Mouse (Mus musculus) hematopoietic stem cell, adult 5-6 weeks (primary cell): ENCODE measurements around the gene Ccdc85c. TPM values are rescaled to one million over a fixed set of nuclear protein-coding genes. Genes with fewer than 3 reads are reported as not detected.
A peak's percentile ranks its signal among the peaks of the same experiment; 100 is the strongest.

Source experiments
- ATAC-seq, 2 experiments: fragments of 125-278 bp in 1 of 2; replicated peaks in 1 of 2; 2 replicates each; pipeline ENCODE4 v1.8.0; 2016 to 2017; ENCODE audit warnings: inconsistent platforms in 2 of 2, mild to moderate bottlenecking in 2 of 2, moderate number of reproducible peaks in 2 of 2, low read depth in 1 of 2, moderate TSS enrichment in 1 of 2; ENCODE audit not compliant: low FRiP score in 2 of 2, poor library complexity in 2 of 2, severe bottlenecking in 2 of 2, insufficient read depth in 1 of 2, low TSS enrichment in 1 of 2
- total RNA-seq: library from RNA; stranded (forward); fragments of 172-1452, 232-1000 nt; gene quantifications from 2 replicates; pipeline ENCODE4 v1.2.3, GENCODE M21; 2017

Ccdc85c gene
- total RNA-seq, 1 experiment from 2014 or later = 1.4 TPM

DNA sequence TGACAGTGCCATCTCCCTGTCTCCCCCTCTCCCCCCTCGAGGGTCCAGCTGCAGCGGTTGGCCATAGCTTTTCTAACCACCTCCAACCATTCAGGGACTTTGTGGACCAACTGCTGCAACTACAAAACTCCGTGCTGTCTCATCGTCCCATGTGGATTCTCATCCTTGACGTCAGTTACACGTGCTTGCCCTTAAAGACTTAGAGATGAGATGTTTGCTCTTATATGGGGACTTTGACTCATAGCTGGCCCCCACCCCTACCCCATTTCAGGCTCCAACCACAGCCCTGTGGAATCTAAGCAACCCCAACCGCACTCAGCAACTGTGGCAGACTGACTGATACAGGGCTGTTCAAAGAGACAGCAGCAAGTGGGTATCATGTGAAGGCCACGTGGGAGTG lies 29.9 kb upstream of the Ccdc85c start:
- no peak for ATAC-seq

DNA sequence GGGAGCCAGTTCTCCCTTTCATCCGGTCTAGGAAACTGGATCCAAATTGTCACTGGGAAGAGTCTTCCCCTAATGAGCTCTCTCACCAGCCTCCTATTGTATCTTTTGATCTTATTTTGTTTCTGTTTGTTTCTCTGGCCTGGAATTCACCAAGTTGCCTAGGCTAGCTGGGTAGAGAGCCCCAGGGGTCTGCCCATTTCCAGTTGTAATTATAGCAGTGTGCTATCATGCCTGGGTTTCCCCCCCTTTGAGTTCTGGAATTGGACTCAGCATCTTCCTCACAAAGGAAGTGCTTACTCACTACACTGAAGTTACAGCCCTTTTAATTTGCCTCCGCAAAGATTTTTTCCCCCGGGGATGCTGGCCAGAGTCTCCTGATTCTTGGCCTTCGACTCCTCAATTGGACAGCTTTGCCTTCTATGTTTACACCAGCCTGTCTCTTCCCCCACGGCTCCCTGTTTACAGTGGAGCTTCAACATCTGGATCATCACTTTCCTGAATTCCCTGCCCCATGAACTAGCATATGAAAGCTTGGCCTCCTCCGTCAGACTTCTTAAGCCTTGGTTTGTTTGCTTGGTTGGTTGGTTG lies 28.6 kb upstream of the Ccdc85c start:
- no peak for ATAC-seq

DNA sequence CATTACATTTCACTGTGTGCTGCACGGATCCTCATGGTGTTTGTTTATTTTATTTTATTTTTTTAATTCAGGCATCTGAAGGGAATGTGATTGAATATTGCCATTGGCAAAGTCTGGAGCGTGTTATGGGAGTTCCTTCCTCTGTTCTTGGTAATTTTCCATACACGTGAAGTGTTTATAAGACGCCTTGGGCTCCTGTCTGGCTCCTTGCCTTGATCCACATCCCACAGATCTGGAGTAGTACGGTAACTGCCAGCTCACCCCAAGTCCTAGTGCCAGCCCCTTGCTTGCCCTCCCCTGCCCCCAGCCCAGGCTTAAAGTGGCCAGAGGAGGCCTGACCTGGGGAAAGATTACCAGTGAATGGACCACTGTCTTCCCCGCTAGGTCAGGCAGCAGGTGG lies 25.8 kb upstream of the Ccdc85c start:
- no peak for ATAC-seq

DNA sequence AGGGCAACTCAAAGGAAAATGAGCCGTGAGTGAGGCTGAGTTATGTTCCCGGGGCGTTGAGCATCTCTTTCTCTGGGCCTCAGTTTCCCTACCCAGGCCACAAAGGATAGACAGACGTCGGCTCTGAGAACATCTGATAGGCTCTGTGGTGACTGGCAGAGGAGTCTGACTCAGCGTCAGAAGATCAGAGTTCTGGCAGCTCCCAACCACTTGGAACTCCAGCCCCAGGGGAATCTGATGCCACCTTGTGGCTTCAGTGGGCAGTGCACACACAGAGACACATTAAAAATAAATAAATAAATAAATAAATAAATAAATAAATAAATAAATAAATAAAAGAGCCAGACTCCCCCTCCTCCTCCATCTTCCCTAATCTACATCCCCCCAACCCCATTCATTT lies 21.8 kb upstream of the Ccdc85c start:
- no peak; a peak in 1 of 4 replicates for ATAC-seq

DNA sequence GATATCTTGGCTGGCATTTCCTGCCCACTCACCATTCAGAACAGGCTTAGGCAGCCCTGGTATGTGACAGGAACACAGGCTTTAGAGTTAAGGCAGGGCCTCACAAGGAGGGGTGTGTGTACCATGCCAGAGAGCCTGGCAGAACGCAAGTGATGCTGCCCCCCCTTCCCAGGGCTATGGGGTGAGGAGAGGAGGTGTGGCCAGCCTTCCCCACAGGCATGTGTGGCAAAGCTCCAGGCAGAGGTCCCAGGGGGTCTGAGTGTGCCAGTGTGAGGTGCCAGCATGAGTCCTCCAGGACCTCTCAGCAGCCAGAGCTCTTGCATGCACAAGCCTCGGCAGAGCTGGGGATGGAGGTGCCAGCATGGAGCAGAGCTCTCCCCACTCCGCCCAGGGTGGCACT lies 19.4 kb upstream of the Ccdc85c start:
- ATAC-seq = no peak

DNA sequence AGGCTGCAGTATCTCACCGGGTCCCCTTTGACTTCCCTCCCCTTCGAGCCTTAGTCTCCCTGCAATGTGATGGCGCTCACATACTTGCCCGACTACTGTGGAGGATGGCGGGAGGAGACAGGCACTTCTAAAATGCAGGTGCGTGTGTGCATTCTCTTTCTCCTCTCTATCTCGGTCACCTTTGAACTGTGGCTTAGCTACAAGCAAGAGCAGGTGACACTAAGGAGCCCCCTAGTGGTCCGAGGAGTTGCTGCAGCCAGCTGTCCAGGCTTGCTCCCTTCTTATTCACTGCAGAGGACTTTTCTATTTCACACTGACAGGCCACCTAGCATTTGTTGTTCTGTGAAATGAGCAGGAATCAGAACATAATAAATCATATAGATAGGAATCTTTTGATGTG lies 17.7 kb upstream of the Ccdc85c start:
- ATAC-seq = peak; percentile 72 to 86

DNA sequence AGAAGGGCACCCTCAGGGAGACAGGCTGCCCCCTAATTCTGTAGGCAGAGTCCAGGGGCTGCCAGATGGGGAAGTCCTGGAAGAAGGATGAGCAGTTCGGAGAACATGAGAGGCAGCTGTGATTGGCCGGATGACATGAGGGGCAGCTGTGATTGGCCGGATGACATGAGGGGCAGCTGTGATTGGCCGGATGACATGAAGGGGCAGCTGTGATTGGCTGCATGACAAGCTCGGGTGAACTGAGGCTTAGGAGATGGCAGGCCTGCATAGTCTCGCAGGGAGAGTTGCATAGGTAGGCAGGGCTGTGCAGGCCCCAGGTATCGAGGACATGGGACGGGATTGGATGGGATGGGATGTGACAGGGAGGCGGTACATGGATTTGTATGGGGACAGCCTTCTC lies 17.2 kb upstream of the Ccdc85c start:
- ATAC-seq = peak in 1 of 2 experiments; percentile 29; a peak in 1 of 4 replicates

DNA sequence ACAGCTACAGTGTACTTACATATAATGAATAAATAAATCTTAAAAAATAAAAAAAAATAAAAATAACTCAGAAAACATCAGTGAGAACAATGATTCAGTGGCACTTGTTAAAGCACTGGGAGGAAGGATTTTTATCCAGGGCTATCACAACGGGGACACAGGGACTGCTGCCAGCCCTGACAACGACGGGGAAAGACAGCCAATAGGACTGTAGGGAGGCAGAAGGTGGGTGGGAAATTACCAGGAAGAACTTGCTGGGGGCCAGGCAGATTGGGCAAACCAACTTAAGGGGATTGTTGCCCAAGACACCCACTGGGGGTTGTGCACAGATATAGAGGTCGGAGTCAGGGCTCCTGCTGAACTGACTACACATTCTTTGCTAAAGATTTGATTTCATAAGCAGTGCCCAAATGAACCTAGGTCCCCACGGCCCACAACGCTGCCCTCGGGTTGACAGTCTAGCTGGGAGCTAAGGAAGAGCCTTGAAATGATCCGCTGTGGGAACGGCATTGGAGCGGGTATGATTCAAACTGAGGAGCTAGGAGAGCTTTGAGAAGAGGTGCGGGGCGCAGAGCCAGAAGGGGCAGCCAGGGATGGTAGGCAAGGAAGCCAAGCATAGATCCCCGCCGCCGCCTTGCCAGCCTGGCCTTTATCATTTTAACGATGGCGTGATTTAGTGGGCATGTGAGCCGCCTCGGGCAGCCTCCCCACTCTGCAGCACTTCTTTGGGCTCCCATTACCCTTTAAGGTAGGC lies 13.1 kb upstream of the Ccdc85c start:
- no peak for ATAC-seq

DNA sequence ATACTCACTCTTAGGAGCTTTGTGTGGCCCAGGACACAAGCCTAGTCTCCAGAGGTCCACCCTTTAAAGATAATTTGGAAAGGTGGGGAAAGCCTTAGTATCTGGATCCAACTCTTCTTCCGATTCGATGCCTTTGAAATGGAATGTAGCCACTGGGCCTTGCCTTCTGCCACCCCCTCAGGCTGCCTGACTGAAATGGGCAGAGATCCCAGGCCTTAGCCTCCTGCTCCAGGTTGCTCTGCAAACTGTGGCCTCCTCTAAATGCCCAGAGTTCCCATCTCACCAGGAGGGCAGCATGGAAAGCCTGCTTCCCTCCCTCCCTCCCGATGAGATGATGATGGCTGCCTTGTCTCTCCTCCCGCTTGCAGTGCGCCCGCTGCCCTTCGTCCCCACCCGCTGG lies 11.8 kb upstream of the Ccdc85c start:
- no peak for ATAC-seq

DNA sequence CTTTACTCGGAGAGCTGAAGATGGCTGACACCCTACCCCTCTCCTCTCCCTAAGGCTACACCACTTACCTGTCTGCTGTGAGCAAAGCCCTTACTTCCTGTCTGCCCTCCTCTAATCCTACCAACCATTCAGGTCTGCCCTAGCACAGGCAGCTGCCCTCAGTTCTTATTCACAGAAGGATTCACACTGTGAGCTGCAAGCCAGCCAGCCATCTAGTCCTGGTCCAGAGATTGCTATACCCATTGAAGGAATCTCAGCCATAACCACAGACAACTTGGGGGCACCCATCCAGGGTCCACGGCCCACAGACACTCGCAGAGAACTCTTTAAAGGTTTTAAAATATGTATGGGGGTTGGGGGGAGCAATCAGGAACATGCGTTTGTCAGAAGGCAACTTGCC lies 11.2 kb upstream of the Ccdc85c start:
- ATAC-seq = no peak

DNA sequence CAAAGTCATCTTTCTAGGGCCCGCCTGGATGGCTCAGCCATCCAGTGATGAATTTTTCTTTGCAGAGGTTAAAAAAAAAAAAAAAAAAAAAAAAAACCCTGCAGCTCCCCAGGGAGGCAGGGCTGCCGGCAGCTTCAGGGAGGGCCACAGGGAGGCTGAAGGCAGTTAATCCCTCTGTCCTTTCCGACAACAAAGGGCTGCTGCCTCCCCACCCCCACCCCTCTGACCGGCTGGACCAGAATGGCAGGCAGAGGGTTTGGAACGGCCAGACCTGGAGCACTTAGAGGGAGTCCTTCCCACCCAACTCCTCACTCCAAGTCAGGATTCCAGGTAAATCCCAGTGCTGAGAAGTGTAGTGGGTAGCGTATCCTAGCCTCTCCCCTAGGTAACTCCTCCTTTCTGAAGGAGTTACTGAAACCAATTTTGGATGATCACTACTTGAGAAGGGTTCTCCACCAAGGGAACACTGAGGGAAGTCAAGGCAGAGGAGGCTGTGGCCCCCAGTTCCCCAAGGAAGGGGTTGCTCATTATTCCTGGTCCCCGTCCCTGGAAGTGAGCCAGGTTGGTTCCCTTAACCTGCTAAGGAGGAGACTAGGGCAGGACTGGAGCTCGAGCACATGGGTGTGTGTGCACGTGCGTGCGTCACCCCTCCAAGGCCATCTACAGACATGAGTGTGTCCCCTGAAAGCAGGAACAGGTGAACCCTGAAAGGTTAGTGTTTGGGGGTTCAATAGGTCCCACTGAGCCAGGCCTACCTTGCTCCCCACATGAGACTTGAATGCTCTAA lies 10.2 kb upstream of the Ccdc85c start:
- ATAC-seq = no peak

DNA sequence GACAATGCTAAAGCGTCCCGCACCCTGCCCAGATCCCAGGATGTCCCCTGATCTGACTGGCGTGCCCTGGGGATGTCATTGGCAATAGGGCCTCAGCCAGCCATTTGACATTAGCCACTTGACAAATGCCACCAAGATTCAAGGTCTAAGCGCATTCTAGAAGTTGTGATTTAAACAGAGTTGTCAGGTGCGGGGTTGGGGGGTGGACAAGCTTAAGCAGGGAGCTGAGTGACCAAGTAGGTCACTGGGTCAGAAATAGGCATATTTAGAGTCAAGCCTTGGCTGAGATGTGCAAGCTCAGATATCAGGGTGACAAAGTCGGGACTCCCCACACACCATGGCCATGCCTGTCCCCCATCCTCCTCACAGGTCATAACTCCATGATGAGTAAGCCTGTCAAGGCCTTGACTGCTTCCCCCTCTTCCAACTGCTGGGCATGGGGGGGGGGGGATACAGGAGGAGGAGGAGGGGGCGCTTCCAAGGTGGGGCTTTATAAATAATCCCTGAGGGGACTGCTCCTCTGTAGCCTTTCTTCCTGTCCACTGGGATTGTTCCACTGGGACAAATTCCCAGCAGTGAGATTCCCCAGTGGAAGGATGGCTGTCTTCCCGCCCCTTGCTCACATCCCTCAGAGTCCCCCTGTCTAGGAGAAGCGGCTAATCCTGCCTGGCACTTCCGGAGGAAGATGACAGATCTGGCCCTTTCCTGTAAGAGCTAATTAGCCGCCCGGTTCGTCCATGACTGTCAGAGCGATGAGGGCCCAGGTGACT lies 9.4 kb upstream of the Ccdc85c start:
- ATAC-seq = no peak

DNA sequence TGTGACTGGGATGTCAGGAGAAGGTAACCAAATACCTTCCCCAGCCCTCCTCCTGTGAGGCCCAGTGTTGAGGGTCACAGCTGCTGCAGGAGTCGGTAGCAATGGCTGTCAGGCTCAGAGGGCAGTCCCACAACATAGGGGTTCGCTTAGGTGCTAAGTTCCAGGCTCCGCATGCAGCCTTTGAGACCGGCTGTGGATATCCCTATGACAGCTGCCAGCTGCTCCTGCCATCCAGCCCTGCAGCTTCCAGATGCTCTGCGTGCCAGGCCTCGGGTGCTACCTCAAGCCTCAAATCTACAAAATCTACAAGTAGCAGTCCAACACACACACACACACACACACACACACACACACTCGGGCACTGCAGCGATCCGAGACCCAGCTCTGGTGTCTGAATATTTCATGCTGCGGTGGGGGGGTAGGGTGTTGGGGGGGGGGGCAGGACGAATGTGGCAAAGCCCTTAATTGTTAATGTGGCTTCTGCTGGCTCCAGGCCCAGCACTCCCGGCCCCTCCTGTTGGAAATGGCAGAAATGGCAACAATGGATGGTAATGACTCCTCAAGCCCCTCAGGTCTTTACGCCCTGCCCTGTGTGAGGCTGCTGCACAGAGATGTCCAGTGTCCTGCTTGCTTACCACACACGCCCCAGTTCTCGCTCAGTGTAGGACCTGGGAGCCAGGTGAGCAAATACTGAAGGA lies 3.1 kb upstream of the Ccdc85c start:
- ATAC-seq = no peak

DNA sequence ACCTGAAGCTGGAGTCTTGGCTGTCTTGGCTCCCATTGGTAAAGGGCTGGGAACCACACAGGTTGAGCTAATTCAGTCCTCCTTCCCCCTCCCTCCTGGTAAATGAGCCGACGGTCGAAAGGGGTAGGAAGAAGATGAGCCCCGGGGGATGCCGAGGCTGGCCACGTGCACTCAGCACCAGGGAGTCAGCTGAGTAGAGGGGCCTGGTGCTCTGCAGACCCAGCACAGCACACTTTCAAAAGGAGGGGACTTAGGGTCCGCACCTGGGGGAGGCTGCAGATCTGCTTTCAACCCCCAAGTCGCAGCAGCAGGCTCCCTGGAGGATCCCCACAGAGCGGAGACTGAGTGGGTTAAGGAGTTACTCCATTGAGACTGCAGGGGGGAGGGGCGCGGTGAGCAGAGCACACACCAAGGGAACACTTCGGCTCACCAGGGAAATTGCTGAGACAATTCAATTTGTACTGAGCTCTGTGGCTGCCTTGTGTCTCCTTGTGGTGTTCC lies 2.2 kb upstream of the Ccdc85c start:
- no peak for ATAC-seq

DNA sequence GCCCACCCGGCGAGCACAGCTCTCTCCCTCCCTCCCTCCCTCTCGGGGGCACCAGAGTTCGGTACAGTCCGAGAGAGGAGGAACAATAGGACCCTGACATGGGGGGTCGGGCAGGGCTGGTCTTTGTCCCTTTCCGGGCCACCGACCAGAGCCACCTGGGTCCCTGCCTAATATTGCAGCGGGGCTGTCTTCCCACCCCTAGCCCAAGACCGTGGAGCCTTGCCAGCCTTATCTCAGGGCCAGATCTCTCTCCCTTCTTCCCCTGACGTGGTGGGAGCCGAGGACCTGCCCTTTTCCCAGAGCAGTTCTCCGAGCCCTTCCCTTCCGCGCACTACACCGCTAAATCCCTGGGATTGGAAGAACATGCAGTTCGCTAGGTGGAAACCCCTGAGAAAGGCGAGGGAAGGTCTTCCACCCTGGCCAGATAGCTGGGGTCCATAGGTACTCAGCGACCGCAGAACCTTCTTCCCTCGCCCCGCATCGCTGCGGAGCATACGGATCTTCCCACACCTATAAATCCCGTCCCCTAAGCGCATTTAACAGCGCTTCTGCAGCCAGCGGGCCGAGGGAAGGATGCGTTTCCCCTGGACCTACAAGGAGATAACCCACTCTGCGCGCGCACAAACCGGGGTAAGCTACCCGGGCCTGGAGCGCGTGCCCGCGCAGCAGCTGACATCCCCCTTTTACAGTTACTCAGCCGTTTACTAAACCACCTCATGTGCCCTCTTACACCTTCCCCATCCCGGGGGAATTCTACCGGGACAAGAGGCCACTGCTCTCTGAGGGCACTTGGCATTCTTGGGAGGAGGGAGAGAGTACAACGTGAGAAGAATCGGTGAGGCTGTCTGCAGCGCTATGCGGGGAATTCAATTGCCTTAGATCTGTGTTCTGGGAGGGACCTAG lies 946 bp upstream of the Ccdc85c start:
- ATAC-seq = no peak

DNA sequence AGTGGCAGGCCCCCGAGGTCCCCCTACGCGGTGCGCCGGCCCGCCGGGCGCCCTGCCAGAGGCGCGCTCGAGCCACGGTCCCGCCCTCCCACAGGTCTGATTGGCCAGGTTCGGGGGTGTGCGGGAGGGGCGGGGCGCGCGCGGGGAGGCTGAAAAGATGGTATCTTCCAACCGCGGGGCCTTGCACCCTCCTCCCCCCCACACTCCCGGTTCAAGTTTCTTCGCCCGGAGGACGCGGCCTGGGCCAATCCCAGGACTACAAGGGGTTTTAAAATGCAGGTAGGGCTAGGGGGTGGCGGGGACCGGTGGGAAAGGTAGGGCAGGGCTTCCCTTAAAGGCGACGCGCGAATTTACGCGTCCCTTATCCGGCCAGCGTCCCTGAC lies 274 bp upstream of the Ccdc85c start:
- ATAC-seq = peak; percentile 74 to 75
